Mouse (Mus musculus) midbrain, postnatal 0 days (tissue): ENCODE results near the gene Wdr43. TPM values are rescaled to one million over a fixed set of nuclear protein-coding genes. Genes with fewer than 3 reads are reported as not detected.

Experiments used
- ATAC-seq: fragments of 200-750 bp; cut with Nextera tagmentation; 2 replicates; pipeline ENCODE4 v1.8.0; 2017; ENCODE audit warnings: moderate number of reproducible peaks, mild to moderate bottlenecking, moderate TSS enrichment, moderate library complexity; ENCODE audit not compliant: low FRiP score
- DNase-seq: peaks from one replicate; pipeline ENCODE4 v3.0.0-alpha.2; 2015; ENCODE audit warnings: low spot score
- H3K27ac ChIP-seq: fragments of 300-500 bp; sonication (generic); 2 replicates; pipeline ENCODE4 v1.5.1; 2014; ENCODE audit warnings: low read depth, mild to moderate bottlenecking, low read length, mixed read lengths
- H3K27me3 ChIP-seq: fragments of 300-500 bp; sonication (generic); 2 replicates; pipeline ENCODE4 v1.6.1; 2014; ENCODE audit warnings: low read length, control low read depth, mixed read lengths; ENCODE audit not compliant: insufficient read depth
- H3K36me3 ChIP-seq: fragments of 300-500 bp; sonication (generic); 2 replicates; pipeline ENCODE4 v1.6.1; 2014; ENCODE audit warnings: low read length, control low read depth, mixed read lengths; ENCODE audit not compliant: insufficient read depth
- H3K4me1 ChIP-seq: fragments of 300-500 bp; sonication (generic); 2 replicates; pipeline ENCODE4 v1.6.1; 2014; ENCODE audit warnings: mild to moderate bottlenecking, control low read depth, antibody characterized with exemption, low read length, mixed read lengths; ENCODE audit not compliant: insufficient read depth
- H3K4me2 ChIP-seq: fragments of 300-500 bp; sonication (generic); 2 replicates; pipeline ENCODE4 v1.6.1; 2014; ENCODE audit warnings: low read depth, mild to moderate bottlenecking, low read length, mixed read lengths; ENCODE audit not compliant: poor library complexity, severe bottlenecking
- H3K4me3 ChIP-seq: fragments of 300-500 bp; sonication (generic); 2 replicates; pipeline ENCODE4 v1.5.1; 2014; ENCODE audit warnings: low read depth, mild to moderate bottlenecking, low read length, moderate library complexity
- H3K9ac ChIP-seq: fragments of 300-500 bp; sonication (generic); replicated peaks from 2 replicates; pipeline ENCODE4 v1.6.1; 2014; ENCODE audit warnings: mild to moderate bottlenecking, low read length, moderate library complexity, mixed read lengths; ENCODE audit not compliant: poor library complexity, severe bottlenecking
- H3K9me3 ChIP-seq: fragments of 300-500 bp; sonication (generic); 2 replicates; pipeline ENCODE4 v1.6.1; 2016; ENCODE audit warnings: low read length, control low read depth
- CTCF ChIP-seq: IDR thresholded peaks from 2 replicates; pipeline ENCODE4 v1.5.1; 2016; ENCODE audit warnings: antibody characterized with exemption, mild to moderate bottlenecking
- WGBS: fragments of 180-500 bp; shearing (Covaris S2); extraction: QIAGEN DNeasy Blood & Tissue Kit; methylation state at CpG from one replicate; pipeline ENCODE4 v1.1.7; 2014; 5-methylcytosine and 5-hydroxymethylcytosine counted together
- polyA plus RNA-seq: library from polyadenylated mRNA; unstranded; fragments of >200 nt; fragmentation: Nextera tagmentation; extraction: Ambion mirVana; gene quantifications from 2 replicates; pipeline ENCODE4 v1.2.1, GENCODE M21; 2015
- total RNA-seq: library from RNA; depleted of rRNA; stranded (reverse); fragments of >200 nt; gene quantifications from 2 replicates; pipeline ENCODE4 v1.2.3, GENCODE M21; 2014

The Wdr43 gene
- total and polyA plus RNA-seq, 2 experiments from 2014 or later = 36.5 to 87.3 TPM

- no peaks in the 10 kb centered on the region for H3K9me3 ChIP-seq
- H3K4me1 ChIP-seq = no peaks in the 10 kb centered on the region
- H3K9ac ChIP-seq = no peak overlapping the region
- H3K4me2 ChIP-seq = no peak overlapping the region
- peak; percentile 17; the same call in 1 of the 2 replicates for TF ChIP-seq CTCF
- DNase-seq = no peak
- H3K4me3 ChIP-seq = no peak overlapping the region
- H3K27me3 ChIP-seq = no peaks in the 10 kb centered on the region
- no peak overlapping the region for H3K27ac ChIP-seq
- WGBS = 87% methylated on average over 5 of the region's 5 CpGs
- H3K36me3 ChIP-seq = no peaks in the 10 kb centered on the region
- no peak for ATAC-seq
These were observed 53.8 kb downstream of the Wdr43 start for GRCm38 (mm10) chr17:71669511-71669910.

- Histone ChIP-seq H3K27me3 (no peaks in the 10 kb centered on the region), H3K4me3 (no peak overlapping the region), H3K9me3 (no peaks in the 10 kb centered on the region), H3K4me2 (no peak overlapping the region), H3K4me1 (no peaks in the 10 kb centered on the region), H3K9ac (no peak overlapping the region), H3K27ac (no peak overlapping the region), H3K36me3 (no peaks in the 10 kb centered on the region)
- DNase-seq (no peak), ATAC-seq (no peak)
- TF ChIP-seq CTCF = peak; percentile 58
- WGBS = 56% methylated on average over 17 of the region's 17 CpGs
These were observed 56.3 kb downstream of the Wdr43 start for GRCm38 (mm10) chr17:71671840-71672546.

GRCm38 (mm10) chr17:71673092-71673491, 57.4 kb downstream of the Wdr43 start, which contains the start of gene Togaram2:
Gene Togaram2 (plus strand): TSS chr17:71673261.
- 29% methylated on average over 9 of the region's 9 CpGs for WGBS
- no peak within 1 kb of the TSS for H3K4me3 ChIP-seq
- no peak for TF ChIP-seq CTCF
- H3K9ac ChIP-seq = no peak within 1 kb of the TSS
- ATAC-seq = no peak
- H3K9me3 ChIP-seq = no peaks in the 10 kb centered on the region
- H3K27me3 ChIP-seq = no peaks in the 10 kb centered on the region
- no peak within 1 kb of the TSS for H3K4me2 ChIP-seq
- no peaks in the 10 kb centered on the region for H3K36me3 ChIP-seq
- no peak for DNase-seq
- no peaks in the 10 kb centered on the region for H3K4me1 ChIP-seq
- no peak within 1 kb of the TSS; the same call in 1 of the 2 replicates for H3K27ac ChIP-seq

- TF ChIP-seq CTCF = no peak
- Histone ChIP-seq H3K9me3 (no peaks in the 10 kb centered on the region), H3K27me3 (no peaks in the 10 kb centered on the region), H3K9ac (no peak overlapping the region), H3K4me2 (no peak overlapping the region), H3K4me3 (no peak overlapping the region), H3K27ac (no peak overlapping the region), H3K36me3 (no peaks in the 10 kb centered on the region), H3K4me1 (no peaks in the 10 kb centered on the region)
- WGBS = 60% methylated on average over 9 of the region's 9 CpGs
- ATAC-seq (no peak), DNase-seq (no peak)
These were observed 58.2 kb downstream of the Wdr43 start for GRCm38 (mm10) chr17:71673936-71674335.

- WGBS = 81% methylated on average over 18 of the region's 18 CpGs
These were observed 59.2 kb downstream of the Wdr43 start for GRCm38 (mm10) chr17:71674886-71675285.

GRCm38 (mm10) chr17:71681666-71682065, 66.0 kb downstream of the Wdr43 start:
- no peak overlapping the region for H3K27ac ChIP-seq
- ATAC-seq (no peak), DNase-seq (no peak)
- no peaks in the 10 kb centered on the region for H3K4me1 ChIP-seq
- H3K36me3 ChIP-seq = no peaks in the 10 kb centered on the region
- WGBS = 70% methylated on average over 14 of the region's 14 CpGs
- TF ChIP-seq CTCF = no peak
- H3K4me2 ChIP-seq = no peak overlapping the region
- no peaks in the 10 kb centered on the region for H3K27me3 ChIP-seq
- no peaks in the 10 kb centered on the region for H3K9me3 ChIP-seq
- no peak overlapping the region for H3K4me3 ChIP-seq
- no peak overlapping the region for H3K9ac ChIP-seq

More at GRCm38 (mm10) chr17:71674886-71675285, 59.2 kb downstream of the Wdr43 start:
- Histone ChIP-seq H3K9me3 (no peaks in the 10 kb centered on the region), H3K9ac (no peak overlapping the region), H3K4me2 (no peak overlapping the region), H3K4me3 (no peak overlapping the region), H3K4me1 (no peaks in the 10 kb centered on the region), H3K27me3 (no peaks in the 10 kb centered on the region), H3K27ac (no peak overlapping the region), H3K36me3 (no peaks in the 10 kb centered on the region)
- no peak for TF ChIP-seq CTCF
- ATAC-seq (no peak), DNase-seq (no peak)
